Mouse (Mus musculus) limb, embryonic 14.5 days (tissue): ENCODE results near the gene Ankdd1a. TPM values are rescaled to one million over a fixed set of nuclear protein-coding genes. Genes with fewer than 3 reads are reported as not detected.
A peak's percentile ranks its signal among the peaks of the same experiment; 100 is the strongest.

Source experiments
- ATAC-seq: fragments of 200-750 bp; cut with Nextera tagmentation; 2 replicates; pipeline ENCODE4 v1.8.0; 2017; ENCODE audit warnings: low read depth, moderate number of reproducible peaks, moderate TSS enrichment; ENCODE audit not compliant: low FRiP score
- DNase-seq: peaks from one replicate; pipeline ENCODE4 v3.0.0-alpha.2; 2015; ENCODE audit warnings: low spot score
- H3K27ac ChIP-seq: fragments of 300-500 bp; sonication (generic); replicated peaks from 2 replicates; pipeline ENCODE4 v1.5.1; 2014; ENCODE audit warnings: low read depth, mild to moderate bottlenecking, low read length, moderate library complexity, mixed read lengths
- H3K27me3 ChIP-seq: fragments of 300-500 bp; sonication (generic); 2 replicates; pipeline ENCODE4 v1.6.1; 2014; ENCODE audit warnings: low read length, mixed read lengths; ENCODE audit not compliant: control insufficient read depth, insufficient read depth
- H3K36me3 ChIP-seq: fragments of 300-500 bp; sonication (generic); 2 replicates; pipeline ENCODE4 v1.6.1; 2014; ENCODE audit warnings: mild to moderate bottlenecking, low read length, moderate library complexity, mixed read lengths; ENCODE audit not compliant: control insufficient read depth, insufficient read depth
- H3K4me1 ChIP-seq: fragments of 300-500 bp; sonication (generic); 2 replicates; pipeline ENCODE4 v1.6.1; 2014; ENCODE audit warnings: antibody characterized with exemption, low read length, mixed read lengths; ENCODE audit not compliant: control insufficient read depth, insufficient read depth
- H3K4me2 ChIP-seq: fragments of 300-500 bp; sonication (generic); replicated peaks from 2 replicates; pipeline ENCODE4 v1.6.1; 2014; ENCODE audit warnings: low read depth, mild to moderate bottlenecking, low read length, moderate library complexity; ENCODE audit not compliant: severe bottlenecking
- H3K4me3 ChIP-seq: fragments of 300-500 bp; sonication (generic); replicated peaks from 2 replicates; pipeline ENCODE4 v1.5.1; 2014; ENCODE audit warnings: low read length
- H3K9ac ChIP-seq: fragments of 300-500 bp; sonication (generic); 2 replicates; pipeline ENCODE4 v1.6.1; 2014; ENCODE audit warnings: mild to moderate bottlenecking, low read depth, low read length, moderate library complexity; ENCODE audit not compliant: severe bottlenecking
- H3K9me3 ChIP-seq: fragments of 300-500 bp; sonication (generic); 2 replicates; pipeline ENCODE4 v1.6.1; 2016; ENCODE audit warnings: low read length; ENCODE audit not compliant: control insufficient read depth
- POLR2A ChIP-seq: fragments of 200-500 bp; IDR thresholded peaks from 2 replicates; pipeline ENCODE4 v1.8.0; 2012; ENCODE audit warnings: inconsistent platforms, mild to moderate bottlenecking, moderate library complexity, borderline replicate concordance; ENCODE audit not compliant: insufficient read depth, insufficient read length; ENCODE audit errors: extremely low read depth
- WGBS: fragments of 180-500 bp; shearing (Covaris S2); extraction: QIAGEN DNeasy Blood & Tissue Kit; methylation state at CpG from one replicate; pipeline ENCODE4 v1.1.7; 2014; 5-methylcytosine and 5-hydroxymethylcytosine counted together
- polyA plus RNA-seq, 2 experiments: library from polyadenylated mRNA; depleted of rRNA in 1 of 2; stranded (reverse) in 1 of 2; unstranded in 1 of 2; fragments of >200 nt; fragmentation: Nextera tagmentation in 1 of 2; extraction: Ambion mirVana in 1 of 2; gene quantifications; 2 replicates each; pipeline versions ENCODE4 v1.2.1 to v1.2.3; 2012 to 2014

The Ankdd1a gene
- polyA plus RNA-seq, 2 experiments: 0.08 TPM; not detected in 1

DNA sequence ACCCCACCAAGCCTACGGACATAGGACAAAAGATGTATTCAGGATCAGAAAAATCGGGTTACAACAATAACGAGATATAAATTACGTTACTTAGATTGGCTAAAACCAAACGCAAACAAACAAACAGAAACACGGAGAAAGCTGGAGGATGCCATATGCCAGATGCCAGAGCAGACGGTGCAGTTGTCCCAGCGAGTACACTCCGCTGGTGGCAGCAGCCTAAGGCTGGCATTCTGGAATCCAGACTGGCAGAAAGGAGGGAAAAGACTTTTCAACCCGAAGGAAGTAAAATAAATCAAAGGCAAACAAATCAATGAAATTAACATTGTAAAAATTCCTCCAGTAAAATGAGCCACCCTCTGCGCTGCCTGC is 498 bp upstream of the Ankdd1a start:
- no peak for TF ChIP-seq POLR2A
- peak overlapping the region; percentile 24 for H3K4me3 ChIP-seq

GRCm38 (mm10) chr9:65514851-65515261 is 5.1 kb downstream of the Ankdd1a start:
- ATAC-seq: no peak
- no peak overlapping the region for H3K9ac ChIP-seq

More for the DNA sequence above, 498 bp upstream of the Ankdd1a start:
- peak overlapping the region; percentile 51; the same call in 1 of the 2 replicates for H3K9ac ChIP-seq
- no peaks in the 10 kb centered on the region for H3K36me3 ChIP-seq
- no peaks in the 10 kb centered on the region for H3K9me3 ChIP-seq
- 10% methylated on average over 11 of the region's 11 CpGs for WGBS
- ATAC-seq (no peak), DNase-seq (no peak)
- H3K4me2 ChIP-seq: peak overlapping the region; percentile 51
- H3K4me1 ChIP-seq: peaks cover 9% of the 10 kb centered on the region
- no peaks in the 10 kb centered on the region for H3K27me3 ChIP-seq
- H3K27ac ChIP-seq: no peak overlapping the region

GRCm38 (mm10) chr9:65514431-65514830 is 5.6 kb downstream of the Ankdd1a start:
- H3K36me3 ChIP-seq: no peaks in the 10 kb centered on the region

More at GRCm38 (mm10) chr9:65514851-65515261, 5.1 kb downstream of the Ankdd1a start:
- peaks cover 1% of the 10 kb centered on the region; the same call in 1 of the 2 replicates for H3K4me1 ChIP-seq
- H3K27ac ChIP-seq: no peak overlapping the region
- no peak for TF ChIP-seq POLR2A
- no peak overlapping the region for H3K4me2 ChIP-seq
- 42% methylated on average over 3 of the region's 3 CpGs for WGBS
- H3K36me3 ChIP-seq: no peaks in the 10 kb centered on the region
- H3K4me3 ChIP-seq: no peak overlapping the region
- no peaks in the 10 kb centered on the region for H3K9me3 ChIP-seq
- H3K27me3 ChIP-seq: no peaks in the 10 kb centered on the region
- DNase-seq: no peak

DNA sequence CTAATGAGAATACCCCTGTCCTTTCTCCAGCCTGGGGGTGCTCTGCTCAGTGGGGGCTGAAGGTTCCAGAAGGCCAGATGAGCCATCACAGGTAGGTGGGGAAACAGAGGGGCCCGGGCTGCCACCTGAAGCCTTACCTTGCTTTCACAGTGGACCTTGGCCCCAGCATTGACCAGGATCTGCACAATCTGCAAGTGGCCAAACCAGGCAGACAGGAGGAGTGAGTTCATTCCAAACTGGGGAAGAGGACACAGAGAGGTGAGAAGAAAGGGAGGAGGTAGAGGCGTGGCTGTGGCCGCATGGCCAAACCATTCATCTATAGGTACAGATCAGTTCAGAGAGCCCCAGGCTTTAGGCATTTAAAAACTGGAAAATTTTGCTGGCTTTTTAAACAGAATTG is 7.5 kb downstream of the Ankdd1a start:
- no peak for TF ChIP-seq POLR2A
- H3K4me3 ChIP-seq: no peak overlapping the region
- H3K4me2 ChIP-seq: no peak overlapping the region
- 79% methylated on average over 3 of the region's 3 CpGs for WGBS
- no peaks in the 10 kb centered on the region for H3K4me1 ChIP-seq
- ATAC-seq (no peak), DNase-seq (no peak)
- no peaks in the 10 kb centered on the region for H3K27me3 ChIP-seq
- H3K36me3 ChIP-seq: no peaks in the 10 kb centered on the region
- H3K27ac ChIP-seq: no peak overlapping the region
- H3K9ac ChIP-seq: no peak overlapping the region
- no peaks in the 10 kb centered on the region for H3K9me3 ChIP-seq

More at GRCm38 (mm10) chr9:65514431-65514830, 5.6 kb downstream of the Ankdd1a start:
- Histone ChIP-seq H3K4me2 (no peak overlapping the region), H3K4me1 (no peaks in the 10 kb centered on the region), H3K4me3 (no peak overlapping the region), H3K27ac (no peak overlapping the region), H3K9ac (no peak overlapping the region), H3K9me3 (no peaks in the 10 kb centered on the region), H3K27me3 (no peaks in the 10 kb centered on the region)
- 77% methylated on average over 8 of the region's 8 CpGs for WGBS
- no peak for TF ChIP-seq POLR2A
- no peak for ATAC-seq
- no peak for DNase-seq

DNA sequence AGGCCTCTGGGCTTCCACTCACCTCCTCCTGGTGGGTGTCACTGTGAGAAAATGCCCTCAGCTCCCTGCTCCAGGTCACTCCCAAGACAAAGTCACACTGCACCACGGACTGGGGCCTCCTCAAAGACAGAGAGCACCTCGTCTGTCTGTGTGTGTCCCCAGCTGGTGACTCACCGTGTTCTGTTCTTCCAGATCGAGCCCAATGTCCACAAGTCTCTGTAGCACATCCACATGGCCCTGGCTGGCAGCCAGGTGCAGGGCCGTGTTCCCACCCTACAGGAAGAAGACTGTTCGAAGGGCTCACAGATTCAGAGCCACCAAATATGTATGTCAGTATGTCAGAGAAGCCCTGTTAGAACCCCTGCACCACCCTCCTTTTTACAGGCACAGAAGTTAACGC is 11.5 kb downstream of the Ankdd1a start:
- H3K36me3 ChIP-seq: no peaks in the 10 kb centered on the region
- H3K4me1 ChIP-seq: no peaks in the 10 kb centered on the region
- DNase-seq: no peak
- no peak for ATAC-seq
- TF ChIP-seq POLR2A: no peak
- H3K9me3 ChIP-seq: no peaks in the 10 kb centered on the region
- no peak overlapping the region for H3K4me2 ChIP-seq
- no peak overlapping the region for H3K27ac ChIP-seq
- 46% methylated on average over 7 of the region's 7 CpGs for WGBS
- no peak overlapping the region for H3K9ac ChIP-seq
- no peaks in the 10 kb centered on the region for H3K27me3 ChIP-seq
- H3K4me3 ChIP-seq: no peak overlapping the region

DNA sequence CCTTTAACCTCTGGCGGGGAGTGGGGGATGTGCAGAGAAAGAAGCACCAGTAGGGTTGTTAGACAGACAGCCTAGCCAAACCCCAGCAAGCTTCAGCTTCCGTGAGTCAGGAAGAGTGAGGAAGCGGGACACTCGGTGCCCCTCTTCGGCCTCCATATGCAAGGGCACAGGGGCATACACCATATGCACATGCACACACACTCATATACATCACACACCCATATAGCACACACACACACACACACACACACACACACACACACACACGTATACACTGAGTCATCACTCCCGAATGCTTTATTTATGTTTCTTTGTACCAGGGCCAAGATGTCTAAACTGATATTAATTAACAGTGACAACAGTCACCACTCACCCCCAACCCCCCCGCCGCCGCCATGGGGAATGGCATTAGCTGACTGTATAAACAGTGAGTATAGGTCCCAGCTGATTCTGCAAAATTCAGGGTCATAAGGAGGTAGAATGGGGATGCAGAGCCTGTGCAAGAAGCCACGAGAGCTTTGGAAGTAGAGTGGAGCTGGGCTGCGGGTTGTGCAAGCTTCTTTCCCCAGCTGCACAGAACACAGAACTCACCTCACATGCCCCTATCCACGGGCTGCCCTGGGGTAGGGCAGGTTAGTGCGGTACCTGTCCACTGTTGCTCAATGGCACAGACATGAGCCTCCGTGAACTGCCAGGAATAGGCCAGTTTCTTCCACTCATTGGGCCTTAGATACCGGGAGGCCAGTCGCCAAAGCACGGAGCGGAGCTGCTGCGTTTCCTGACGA is 17.1 kb downstream of the Ankdd1a start:
- no peaks in the 10 kb centered on the region for H3K9me3 ChIP-seq
- H3K27ac ChIP-seq: no peak overlapping the region
- WGBS: 82% methylated on average over 21 of the region's 21 CpGs
- H3K27me3 ChIP-seq: no peaks in the 10 kb centered on the region
- no peak for ATAC-seq
- H3K4me3 ChIP-seq: no peak overlapping the region
- no peak for DNase-seq
- no peak overlapping the region for H3K9ac ChIP-seq
- no peaks in the 10 kb centered on the region for H3K36me3 ChIP-seq
- no peaks in the 10 kb centered on the region for H3K4me1 ChIP-seq
- no peak for TF ChIP-seq POLR2A
- no peak overlapping the region for H3K4me2 ChIP-seq
